Mouse (Mus musculus) adrenal gland, postnatal 10 days (tissue): ENCODE measurements around the gene Neurl4. TPM values are rescaled to one million over a fixed set of nuclear protein-coding genes. Genes with fewer than 3 reads are reported as not detected.
A peak's percentile ranks its signal among the peaks of the same experiment; 100 is the strongest.
"Not testable (repeated sequence)": the region's sequence is repeated elsewhere in the genome, so short reads cannot be mapped to it uniquely, and the experiment has no call there.

Source experiments
- DNase-seq: peaks from one replicate; pipeline ENCODE4 v3.0.0; 2021; ENCODE audit warnings: mixed read lengths
- total RNA-seq, 2 experiments: library from RNA; stranded (reverse); gene quantifications; 2 replicates each; pipeline ENCODE4 v1.2.3; 2021

Gene Neurl4
- total RNA-seq, 2 experiments from 2014 or later, result 33.6 to 48.1 TPM

DNA sequence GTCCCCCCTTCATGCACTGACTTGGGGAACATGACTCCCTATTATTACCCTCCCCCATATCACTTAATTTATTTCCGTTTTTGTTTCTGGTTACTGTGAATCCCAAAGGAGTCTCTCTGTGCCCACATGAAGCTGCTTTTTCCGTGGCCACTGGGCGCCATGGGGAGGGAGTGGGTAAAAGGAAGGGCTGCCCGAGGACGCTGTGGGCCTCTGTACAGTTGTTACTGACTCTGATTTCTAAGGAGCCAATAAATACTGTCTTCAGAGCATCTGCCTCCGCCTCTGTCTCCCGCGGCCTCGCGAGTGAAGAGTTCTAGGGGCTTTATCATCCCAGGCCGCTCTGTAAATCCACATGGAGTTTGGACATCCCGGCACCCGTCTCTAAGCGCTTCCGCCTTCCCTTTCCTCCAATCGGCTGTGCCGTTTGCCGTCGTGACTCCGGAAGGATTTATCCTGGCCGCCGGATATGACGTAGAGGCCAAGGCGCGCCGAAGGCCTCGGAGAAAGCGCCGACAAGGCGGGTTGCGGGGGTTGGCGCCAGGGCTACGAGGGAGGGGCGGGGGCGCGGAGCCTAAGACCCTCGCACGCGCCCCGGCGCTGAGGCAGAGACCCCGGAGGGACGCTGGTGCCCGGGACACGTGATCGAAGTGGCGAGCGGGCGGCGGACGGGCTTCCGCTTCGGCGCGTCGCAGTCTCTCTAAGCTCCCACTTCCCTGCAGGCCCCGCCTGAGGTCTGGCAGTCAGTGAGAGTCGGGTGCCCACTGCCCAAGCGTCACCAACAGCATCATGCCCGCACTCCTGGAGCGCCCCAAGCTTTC, 12.9 kb downstream of the Neurl4 start, which contains the start of gene Gps2:
Gene Gps2, plus strand, starts transcription at position 335 of the 818 bp plus-strand sequence.
- DNase-seq, result peak; percentile 95

DNA sequence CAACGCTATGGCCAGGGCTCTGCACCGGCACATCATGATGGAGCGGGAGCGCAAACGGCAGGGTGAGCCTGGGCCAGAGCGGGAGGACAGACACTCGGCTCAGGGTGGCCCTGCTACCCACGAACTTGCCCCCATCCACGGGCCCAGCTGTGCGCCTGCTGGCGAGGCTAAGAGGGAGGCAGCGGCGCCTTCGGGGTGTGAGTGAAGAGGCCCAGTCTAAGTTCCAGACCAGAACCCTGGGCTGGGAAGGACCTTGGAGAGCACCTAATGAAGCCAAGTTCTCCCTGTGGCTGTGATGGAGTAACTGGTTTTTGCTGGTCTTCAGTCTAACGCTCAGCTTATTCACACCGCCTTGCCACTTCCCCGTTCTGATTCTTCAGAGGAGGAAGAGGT, 13.5 kb downstream of the Neurl4 start:
- DNase-seq, result no peak

DNA sequence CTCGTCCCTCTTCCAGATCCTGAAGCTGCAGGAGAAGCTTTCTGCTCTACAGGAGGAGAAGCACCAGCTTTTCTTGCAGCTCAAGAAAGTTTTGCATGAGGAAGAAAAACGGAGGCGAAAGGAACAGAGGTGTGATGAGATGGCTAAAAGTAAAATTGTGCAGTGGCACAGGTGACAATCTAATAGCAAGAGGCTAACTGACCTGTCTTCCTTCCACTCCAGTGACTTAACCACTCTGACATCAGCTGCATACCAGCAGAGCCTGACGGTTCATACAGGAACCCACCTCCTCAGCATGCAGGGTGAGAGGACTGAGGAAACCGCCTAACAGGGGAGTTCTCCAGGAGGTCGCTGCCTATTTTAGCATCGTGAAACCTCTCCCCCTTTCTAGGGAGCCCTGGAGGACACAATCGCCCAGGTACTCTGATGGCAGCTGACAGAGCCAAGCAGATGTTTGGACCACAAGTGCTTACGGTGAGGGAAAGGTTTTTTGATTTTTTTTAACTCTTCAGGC, 14.1 kb downstream of the Neurl4 start:
- no peak for DNase-seq

DNA sequence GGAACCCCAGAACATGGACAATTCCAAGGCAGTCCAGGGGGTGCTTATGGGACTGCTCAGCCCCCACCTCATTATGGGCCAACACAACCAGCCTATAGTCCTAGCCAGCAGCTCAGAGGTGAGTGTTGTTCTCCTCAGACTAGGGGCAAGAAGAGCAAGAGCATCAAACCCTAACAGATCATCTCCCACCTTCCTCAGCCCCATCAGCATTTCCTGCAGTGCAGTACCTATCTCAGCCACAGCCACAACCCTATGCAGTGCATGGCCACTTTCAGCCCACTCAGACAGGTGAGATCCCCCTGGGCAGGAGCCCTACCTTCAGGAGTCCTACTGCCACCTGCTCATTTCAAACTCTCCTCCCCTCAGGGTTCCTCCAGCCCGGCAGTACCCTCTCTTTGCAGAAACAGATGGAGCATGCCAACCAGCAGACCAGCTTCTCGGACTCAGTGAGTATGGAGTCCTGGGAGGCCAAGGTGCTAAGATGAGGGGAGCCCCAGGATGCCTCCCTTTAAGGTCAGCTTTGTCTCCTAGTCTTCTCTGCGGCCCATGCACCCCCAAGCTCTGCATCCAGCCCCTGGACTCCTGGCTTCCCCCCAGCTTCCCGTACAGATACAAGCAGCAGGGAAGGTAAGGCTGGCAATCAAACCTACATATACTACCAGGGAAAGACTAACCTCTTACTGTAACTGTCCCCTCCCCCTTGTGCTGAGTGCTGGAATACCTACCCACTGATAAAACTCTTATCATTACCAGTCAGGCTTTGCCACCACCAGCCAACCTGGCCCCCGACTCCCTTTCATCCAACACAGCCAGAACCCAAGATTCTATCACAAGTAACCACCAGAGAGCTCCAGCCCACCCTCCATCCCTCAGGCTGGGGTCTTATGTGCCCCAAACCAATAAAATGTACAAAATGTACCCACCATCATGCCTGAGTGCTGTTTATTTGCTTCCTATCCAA, 15.1 kb downstream of the Neurl4 start:
- DNase-seq, result no peak

DNA sequence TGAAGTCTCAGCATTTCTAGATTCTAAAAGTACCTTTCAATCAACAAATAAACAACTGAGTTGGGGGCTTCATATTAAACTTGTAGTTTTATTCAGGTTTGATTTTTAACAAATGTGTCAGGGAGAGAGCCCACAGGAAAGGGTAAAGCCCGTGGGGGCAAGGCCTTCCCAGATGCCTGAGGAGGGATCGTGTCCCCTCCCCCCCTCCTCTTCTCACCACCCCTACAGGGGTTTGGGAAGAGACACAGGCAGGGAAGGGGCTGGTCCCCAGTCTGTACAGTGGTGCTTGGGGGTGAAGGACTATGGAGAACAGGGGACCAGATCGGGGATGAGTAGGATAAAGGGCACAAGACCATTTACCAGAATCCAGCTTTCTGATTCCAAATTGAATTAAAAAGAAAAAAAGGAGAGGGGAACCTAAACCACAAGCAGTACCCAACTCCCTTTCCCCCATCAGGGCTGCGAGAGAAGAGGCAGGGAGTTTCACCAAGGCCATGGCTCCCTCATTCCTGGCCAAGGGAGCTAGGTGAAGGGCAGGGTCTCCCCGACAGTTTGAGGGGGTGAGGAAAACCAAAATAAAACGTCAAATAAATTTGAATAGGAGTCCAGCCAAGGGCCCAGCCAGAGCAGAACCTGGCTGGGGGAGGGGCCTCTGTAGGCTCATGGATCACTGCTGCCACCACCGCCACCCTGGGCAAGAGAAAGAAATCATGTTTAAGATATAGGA, 15.9 kb downstream of the Neurl4 start:
- DNase-seq, result not testable (repeated sequence)

DNA sequence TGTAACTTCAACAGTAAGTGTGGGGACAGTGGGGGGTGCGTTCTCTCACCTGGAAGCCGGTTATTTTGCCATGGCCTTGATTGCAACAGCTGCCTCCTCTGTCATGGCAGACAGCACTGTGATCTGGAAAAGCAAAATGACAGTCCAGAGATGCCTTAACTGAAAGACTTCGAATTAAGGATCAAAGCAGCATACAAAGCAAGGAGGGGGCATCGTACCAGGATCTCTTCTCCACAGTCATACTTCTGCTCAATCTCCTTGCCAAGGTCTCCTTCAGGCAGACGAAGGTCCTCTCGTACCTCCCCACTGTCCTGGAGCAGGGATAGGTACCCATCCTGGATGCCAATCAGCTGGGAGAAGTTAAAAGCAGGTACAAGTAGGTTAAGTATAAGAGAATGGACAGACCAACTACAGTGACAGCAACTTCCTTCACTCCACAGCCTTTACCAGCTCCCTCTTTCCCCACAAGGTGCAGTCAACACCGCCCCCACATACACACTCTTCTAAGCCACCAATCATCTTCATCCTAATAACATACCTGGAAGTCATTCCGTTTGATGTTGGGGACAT, 16.6 kb downstream of the Neurl4 start:
- no peak for DNase-seq

DNA sequence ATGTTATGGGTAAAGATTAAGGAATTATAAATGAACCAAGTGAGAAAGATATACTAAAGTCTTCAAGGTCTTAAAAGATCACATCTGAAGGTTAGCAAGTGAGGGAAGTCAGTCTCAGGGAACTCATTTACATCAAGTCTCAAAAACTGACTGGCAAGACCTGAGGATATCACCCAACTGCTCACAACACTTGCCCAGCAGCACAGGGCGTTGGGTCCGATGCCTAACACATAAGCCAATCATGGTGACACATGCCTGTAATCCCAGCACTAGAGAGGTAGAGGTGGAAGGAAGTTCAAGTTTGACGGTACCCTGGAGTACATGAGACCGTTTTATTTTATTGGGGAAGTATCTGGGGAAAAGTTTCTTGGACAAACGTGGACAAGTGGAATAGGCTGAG, 17.2 kb downstream of the Neurl4 start:
- no peak for DNase-seq

DNA sequence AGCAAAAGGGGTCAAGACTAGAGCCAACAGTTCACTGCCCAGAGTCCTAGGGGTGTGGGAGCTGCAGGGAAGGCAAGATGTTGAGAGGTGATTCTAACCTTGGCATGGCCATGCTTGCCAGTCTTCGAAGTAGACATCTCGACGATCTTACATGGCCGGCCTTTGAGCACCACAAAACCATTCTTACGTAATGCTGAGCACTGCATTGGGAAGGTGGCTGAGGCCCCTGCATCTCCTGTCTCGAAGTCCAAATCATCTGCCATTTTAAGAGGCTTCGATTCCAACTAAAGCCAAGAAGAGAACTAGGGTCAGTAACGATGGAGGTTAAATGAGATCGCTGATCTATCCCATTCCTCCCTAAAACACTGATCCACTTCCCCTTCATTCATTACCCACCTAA, 18.2 kb downstream of the Neurl4 start:
- DNase-seq, result no peak

DNA sequence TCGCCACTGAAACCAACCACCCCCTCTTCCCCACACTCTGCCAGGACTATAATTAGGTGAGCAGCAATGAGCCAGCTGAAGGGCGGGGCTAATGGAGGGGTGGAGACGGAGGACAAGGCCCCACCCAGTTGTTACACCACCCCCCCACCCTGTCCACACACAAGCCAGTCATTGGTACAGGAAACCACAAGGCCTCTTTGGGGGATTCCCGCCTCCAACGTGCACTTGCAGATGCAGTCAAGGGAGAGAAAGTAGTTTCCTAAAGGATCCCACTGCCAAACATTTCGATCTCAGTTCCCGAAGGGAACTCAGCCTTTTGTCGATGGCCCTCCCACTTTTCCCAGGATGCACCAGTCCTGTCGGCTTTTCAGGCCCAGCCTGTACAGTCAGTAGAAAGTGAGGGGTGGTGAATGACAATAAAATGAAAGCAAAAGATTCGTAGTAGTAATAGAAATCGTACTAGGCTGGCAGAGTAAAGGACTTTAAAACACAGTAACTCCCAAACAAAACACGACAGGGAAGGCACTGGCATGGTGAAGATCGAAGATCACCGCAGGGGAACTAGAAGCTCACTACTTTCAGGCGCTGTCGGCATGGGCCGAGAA, 18.9 kb downstream of the Neurl4 start:
- peak; percentile 88 for DNase-seq

DNA sequence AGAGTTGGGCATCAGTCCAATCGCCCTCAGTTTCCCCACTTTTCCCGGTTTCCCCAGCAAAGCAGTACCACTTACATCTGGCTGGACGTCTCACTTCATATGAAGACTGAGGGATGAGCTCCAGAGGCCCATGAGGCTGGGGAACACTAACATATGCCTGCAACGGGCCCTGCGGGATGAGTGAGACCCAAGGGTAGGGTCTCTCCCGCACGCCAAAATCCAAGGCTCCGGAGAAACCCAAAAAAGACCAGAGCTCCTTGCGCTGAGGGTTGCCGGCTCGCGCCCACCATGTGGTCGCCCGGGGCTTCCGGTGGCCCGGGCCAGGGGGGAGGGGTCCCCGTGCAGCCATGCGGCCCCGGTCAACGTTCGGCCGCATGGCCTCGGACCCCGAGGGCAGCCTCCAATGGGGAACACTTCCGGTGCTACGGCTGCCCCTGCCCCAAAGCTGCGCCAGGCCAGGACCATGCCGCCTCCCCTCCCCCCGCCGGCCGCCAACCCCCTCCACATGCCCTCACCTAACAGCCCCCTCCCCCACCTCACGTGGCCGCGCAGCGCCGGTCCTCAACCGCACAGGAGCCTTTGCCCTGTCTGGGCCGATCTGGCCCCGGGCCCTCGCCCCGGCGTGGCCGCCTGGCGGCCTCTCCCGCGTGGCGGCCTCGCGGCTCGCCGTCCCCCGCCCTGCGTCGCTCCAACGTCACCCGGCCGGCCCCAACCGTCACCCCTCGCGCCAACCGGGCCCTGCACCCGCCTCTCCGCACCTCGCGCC, 19.6 kb downstream of the Neurl4 start:
- DNase-seq, result peak; percentile 66

DNA sequence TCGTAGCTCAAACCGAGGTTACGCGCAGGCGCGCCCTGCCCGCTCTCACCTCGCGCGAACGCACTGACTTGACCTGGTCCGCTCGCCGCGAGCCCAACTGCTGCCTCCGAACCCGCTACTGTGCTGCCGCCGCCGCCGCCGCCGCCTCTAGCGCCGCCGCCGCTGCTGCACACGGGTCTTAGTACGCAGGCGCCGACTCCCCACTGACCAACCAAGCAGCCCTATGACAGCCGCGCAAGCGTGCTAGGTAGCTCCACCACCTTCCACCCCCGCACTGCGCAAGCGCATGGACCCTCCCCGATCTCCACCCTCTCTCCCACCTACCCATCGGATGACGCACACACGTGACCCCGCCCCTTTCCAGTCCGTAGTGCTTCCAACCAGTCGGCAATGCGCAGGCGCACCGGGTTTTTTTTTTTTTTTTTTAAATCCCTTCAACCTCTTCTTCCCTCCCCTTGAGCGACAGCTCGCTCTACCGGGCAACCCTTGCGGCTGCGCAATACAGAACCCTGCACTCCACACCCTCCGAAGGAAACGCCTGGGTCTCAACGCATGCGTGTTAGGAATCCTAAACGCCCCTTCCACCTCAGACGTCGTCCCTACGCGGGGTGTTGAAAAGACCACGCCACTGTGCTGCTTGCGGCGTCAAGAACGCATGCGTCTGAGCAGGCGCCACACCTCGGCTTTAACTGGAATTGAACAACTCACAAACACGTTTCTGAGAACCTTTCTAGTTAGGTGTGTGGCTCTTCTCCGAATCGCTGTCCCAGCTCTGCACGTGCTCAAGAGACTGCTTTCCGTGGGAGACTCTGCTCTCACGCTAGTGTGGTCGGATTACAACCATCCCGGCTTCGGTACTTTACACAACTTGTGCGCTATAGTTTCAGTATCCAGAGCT, 20.5 kb downstream of the Neurl4 start, which contains the start of gene Eif5a:
Gene Eif5a, minus strand, starts transcription at position 845 of the 898 bp plus-strand sequence.
- peak; percentile 100 for DNase-seq

DNA sequence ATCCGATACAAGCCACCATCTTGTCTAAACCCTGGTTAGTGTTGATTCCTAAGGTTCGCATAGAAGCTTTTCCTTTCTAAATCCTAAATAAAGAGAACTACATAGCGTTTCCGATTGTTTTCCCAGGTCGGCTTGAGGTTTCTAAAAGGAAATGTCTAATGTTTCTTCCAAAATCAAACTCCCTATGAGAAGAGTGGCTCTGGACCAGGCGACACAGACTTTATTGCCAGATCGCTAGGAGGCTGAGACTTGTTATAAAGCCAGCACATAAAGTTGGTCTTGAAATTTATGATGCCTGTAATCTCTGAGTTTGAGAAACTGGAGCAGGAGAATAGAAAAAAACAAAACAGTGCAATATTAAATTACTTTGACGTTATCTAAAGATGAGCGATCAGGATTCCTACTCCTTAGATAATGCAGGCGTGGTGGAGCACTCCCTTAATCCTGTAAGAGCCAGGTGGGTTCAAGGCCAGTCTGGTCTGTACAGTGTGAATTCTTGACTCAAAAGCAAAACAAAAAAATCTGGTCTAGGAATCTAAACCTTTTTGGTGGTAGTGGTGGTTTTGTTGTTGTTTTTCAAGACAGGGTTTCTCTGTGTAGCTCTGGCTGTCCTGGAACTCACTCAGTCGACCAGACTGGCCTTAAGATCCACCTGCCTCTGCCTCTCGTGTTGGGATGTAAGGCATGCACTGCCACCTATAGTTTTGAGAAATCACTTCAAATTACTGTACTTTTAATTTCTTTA, 21.3 kb downstream of the Neurl4 start:
- peak; percentile 16 for DNase-seq

DNA sequence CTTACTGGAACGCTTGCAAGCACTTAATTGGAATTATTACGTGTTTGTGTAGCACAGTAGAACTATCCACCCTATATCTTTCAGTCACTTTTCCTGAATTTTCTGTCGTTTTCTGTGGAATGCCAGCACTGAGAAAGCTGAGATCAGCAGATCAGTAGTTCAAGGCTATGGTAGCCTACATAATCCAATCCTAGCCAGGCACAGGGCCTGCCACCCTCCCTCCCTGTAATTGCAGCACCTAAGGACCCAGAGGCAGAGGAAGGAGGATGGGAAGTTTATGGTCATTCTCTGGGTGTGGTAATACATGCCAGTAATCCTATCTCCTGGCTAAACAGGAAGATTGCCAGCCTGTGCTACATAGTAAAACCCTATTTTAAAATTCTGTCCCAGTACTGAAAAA, 21.9 kb downstream of the Neurl4 start:
- DNase-seq, result peak; percentile 23

DNA sequence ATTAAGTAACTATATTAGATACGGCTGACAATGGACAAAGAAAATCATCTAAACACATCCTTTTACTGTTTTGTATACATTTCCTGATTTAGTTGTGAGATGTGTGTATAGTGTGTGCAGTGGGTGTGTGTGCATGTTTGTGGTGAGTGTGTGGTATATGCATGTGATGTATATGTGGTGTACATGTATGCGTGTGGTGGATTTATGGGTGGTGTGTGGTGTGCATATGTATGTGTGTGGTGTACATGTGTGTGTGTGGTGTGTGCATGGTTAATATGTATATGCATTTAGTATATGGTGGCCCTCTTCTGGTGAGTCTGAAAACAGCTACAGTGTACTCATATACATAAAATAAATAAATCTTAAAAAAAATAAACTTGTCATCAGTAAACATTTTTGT, 26.6 kb downstream of the Neurl4 start:
- DNase-seq, result no peak

DNA sequence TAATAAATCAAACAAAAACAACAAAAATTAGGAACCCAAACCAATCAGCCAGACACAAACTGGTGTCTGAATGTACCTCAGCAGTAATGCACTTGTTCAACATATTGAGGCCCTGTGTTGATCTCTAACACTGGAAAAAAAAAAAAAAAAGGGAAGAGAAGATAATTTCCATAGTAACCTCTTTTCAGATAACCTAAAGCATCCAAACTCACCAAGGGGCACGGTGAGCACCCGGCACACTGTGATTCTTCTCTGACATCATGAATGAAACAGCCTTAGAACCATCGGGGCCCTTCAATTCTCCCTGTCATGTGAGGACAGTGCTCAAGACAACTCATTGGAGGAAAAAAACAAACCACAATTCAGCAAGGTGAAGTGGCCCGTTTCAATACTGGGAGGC, 28.8 kb downstream of the Neurl4 start:
- DNase-seq, result no peak

DNA sequence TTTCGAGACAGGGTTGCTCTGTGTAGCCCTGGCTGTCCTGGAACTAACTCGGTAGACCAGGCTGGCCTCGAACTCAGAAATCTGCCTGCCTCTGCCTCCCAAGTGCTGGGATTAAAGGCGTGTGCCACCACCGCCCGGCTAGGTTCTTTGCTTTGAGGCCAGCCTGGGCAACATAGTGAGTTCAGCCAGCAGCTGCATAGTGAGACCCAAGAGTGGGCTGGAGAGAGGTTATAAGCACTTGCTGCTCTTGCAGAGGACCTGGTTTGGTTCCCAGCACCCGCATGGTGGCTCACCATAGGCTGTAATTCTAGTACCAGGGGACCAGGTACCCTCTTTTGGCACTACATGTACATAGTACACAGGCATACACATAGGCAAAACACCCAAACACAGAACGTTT, 29.3 kb downstream of the Neurl4 start:
- DNase-seq, result not testable (repeated sequence)

DNA sequence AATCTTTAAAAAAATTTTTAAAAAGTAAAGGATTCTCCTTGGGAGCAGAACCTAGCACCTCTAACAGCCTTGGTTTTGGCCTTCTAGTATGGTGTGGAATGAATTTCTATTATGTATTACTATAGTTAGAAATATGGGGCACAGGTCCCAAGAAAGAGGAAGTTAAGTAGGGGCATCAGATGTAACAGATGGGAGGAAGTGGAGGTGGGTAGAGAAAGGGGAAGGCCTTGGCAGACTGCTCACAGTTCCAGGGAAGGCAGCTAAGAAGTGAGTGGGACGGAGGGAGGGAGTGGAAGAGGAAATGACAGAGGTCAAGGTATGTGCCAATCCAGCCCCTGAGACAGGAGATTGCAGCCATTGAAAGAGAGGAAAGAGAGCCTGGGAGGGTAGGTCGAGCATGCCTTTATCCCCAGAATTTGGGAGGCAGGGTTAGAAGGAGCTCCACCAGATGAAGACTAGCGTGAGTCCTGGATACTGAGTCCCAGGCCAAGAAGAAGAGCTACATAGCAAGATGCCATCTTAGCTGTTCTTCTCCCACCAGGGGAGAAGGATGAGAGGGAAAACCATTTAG, 30.2 kb downstream of the Neurl4 start:
- no peak for DNase-seq

DNA sequence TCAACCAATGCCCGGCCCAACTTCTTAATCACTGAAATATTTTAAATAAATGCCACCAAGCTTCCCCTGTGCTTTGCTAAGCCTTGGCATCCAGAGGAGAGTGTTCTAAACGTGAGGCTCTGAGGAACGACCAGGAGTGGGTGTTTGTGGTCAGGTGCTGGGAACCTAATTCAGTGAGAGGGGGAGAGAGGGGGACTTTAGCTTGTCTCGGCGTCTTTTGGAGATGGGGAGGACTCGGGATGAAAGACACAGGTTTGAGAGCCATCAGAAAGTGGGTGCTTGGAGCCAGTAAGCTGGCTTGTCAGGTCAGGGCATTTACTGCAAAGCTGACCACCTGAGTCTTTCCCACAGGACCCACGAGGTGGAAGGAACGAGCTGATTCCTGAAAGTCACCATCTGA, 30.9 kb downstream of the Neurl4 start:
- no peak for DNase-seq
